Mouse (Mus musculus): Measurements from ENCODE around the gene Bdh1.

Gene Bdh1

GRCm38 (mm10) chr16:31501751-31502365, 79.8 kb downstream of the Bdh1 start:
- DNase-seq (ENCODE audit: low spot score): no peak

- peak; percentile 74 for DNase-seq (ENCODE audit: low spot score)
These were observed 84.8 kb downstream of the Bdh1 start for GRCm38 (mm10) chr16:31506665-31507456.

- DNase-seq (ENCODE audit: low spot score): peak; percentile 34
These were observed 85.3 kb downstream of the Bdh1 start for GRCm38 (mm10) chr16:31507457-31507755.

GRCm38 (mm10) chr16:31507794-31508526, 85.9 kb downstream of the Bdh1 start:
- peak; percentile 53 for DNase-seq (ENCODE audit: low spot score)
